Mouse (Mus musculus) embryonic facial prominence, embryonic 15.5 days (tissue): ENCODE data around the gene Stat2. TPM values are rescaled to one million over a fixed set of nuclear protein-coding genes. Genes with fewer than 3 reads are reported as not detected.
"Not testable (repeated sequence)": the region's sequence is repeated elsewhere in the genome, so short reads cannot be mapped to it uniquely, and the experiment has no call there.

Experiments
- ATAC-seq: fragments of 200-750 bp; cut with Nextera tagmentation; 2 replicates; pipeline ENCODE4 v1.8.0; 2017; ENCODE audit warnings: low read depth, moderate TSS enrichment; ENCODE audit not compliant: insufficient number of reproducible peaks, low FRiP score, low TSS enrichment
- H3K27ac ChIP-seq: fragments of 300-500 bp; sonication (generic); replicated peaks from 2 replicates; pipeline ENCODE4 v1.5.1; 2015; ENCODE audit warnings: mild to moderate bottlenecking, inconsistent platforms
- H3K27me3 ChIP-seq: fragments of 300-500 bp; sonication (generic); 2 replicates; pipeline ENCODE4 v1.6.1; 2015; ENCODE audit warnings: inconsistent platforms
- H3K36me3 ChIP-seq: fragments of 300-500 bp; sonication (generic); 2 replicates; pipeline ENCODE4 v1.6.1; 2015; ENCODE audit warnings: mild to moderate bottlenecking, inconsistent platforms
- H3K4me1 ChIP-seq: fragments of 300-500 bp; sonication (generic); 2 replicates; pipeline ENCODE4 v1.6.1; 2015; ENCODE audit warnings: inconsistent platforms
- H3K4me2 ChIP-seq: fragments of 300-500 bp; sonication (generic); replicated peaks from 2 replicates; pipeline ENCODE4 v1.6.1; 2015; ENCODE audit warnings: mild to moderate bottlenecking, inconsistent platforms
- H3K4me3 ChIP-seq: fragments of 300-500 bp; sonication (generic); replicated peaks from 2 replicates; pipeline ENCODE4 v1.5.1; 2015; ENCODE audit warnings: mild to moderate bottlenecking, inconsistent platforms
- H3K9ac ChIP-seq: fragments of 300-500 bp; sonication (generic); 2 replicates; pipeline ENCODE4 v1.6.1; 2015; ENCODE audit warnings: inconsistent platforms
- H3K9me3 ChIP-seq: fragments of 300-500 bp; sonication (generic); replicated peaks from 2 replicates; pipeline ENCODE4 v1.6.1; 2016; ENCODE audit warnings: inconsistent platforms
- WGBS: fragments of 180-500 bp; shearing (Covaris S2); methylation state at CpG from one replicate; pipeline ENCODE4 v1.1.7; 2015; 5-methylcytosine and 5-hydroxymethylcytosine counted together
- polyA plus RNA-seq: library from polyadenylated mRNA; unstranded; fragments of >200 nt; fragmentation: Nextera tagmentation; extraction: Ambion mirVana; gene quantifications from 2 replicates; pipeline ENCODE4 v1.2.1, GENCODE M21; 2015

The Stat2 gene
- polyA plus RNA-seq, 1 experiment from 2014 or later = 17.0 TPM

DNA sequence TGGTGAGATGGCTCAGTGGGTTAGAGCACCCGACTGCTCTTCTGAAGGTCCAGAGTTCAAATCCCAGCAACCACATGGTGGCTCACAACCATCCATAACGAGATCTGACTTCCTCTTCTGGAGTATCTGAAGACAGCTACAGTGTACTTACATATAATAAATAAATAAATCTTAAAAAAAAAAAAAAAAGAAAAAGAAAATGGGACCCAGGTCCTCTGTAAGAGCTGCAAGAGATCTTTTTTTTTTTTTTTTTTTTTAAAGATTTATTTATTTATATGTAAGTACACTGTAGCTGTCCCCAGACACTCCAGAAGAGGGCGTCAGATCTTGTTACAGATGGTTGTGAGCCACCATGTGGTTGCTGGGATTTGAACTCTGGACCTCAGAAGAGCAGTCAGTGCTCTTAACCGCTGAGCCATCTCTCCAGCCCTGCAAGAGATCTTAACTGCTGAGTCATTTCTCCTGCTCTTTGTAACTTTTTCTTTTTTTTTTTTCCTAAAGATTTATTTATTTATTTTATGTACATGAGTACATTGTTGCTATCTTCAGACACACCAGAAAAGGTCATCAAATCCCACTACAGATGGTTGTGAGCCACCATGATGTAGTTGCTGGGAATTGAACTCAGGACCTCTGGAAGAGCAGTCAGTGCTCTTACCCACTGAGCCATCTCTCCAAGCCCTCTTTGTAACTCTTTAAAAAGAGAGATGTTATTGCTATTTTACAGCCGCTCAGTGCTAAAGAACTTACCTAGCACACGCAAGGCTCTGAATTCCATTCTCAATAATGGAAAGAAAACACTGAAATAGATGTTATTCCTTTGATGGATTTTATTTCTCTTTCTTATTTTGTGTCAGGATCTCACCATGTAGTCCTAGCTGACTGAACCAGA is 62.2 kb downstream of the Stat2 start:
- H3K4me3 ChIP-seq, H3K27me3 ChIP-seq, H3K27ac ChIP-seq, H3K4me1 ChIP-seq, H3K9ac ChIP-seq, H3K9me3 ChIP-seq, ATAC-seq, H3K4me2 ChIP-seq: not testable (repeated sequence)
- peaks cover 15% of the 10 kb centered on the region for H3K36me3 ChIP-seq
- WGBS = 82% methylated on average over 6 of the region's 6 CpGs

DNA sequence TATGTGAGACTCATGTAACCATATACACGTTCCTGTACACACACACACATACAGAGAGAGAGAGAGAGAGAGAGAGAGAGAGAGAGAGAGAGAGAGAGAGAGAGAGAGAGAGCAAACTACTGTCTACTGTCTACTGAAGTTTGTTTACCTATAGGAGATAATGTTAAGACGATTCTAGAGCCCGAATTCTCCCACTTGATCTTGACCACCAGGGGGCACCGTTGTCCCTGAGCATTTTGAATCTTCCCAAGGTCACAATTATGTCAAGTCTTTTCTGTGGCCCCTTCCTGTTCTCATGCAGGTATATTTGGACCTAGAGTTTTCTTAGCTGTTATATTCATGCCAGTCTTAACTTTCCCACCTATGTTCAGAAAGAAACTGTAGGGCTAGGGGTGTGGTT is 65.2 kb downstream of the Stat2 start:
- Histone ChIP-seq H3K36me3 (no peaks in the 10 kb centered on the region), H3K27me3 (no peaks in the 10 kb centered on the region), H3K9me3 (no peaks in the 10 kb centered on the region), H3K4me3 (no peak overlapping the region), H3K4me2 (no peak overlapping the region), H3K27ac (no peak overlapping the region), H3K9ac (no peak overlapping the region), H3K4me1 (peaks cover 18% of the 10 kb centered on the region)
- ATAC-seq = no peak
- 6% methylated on average over 4 of the region's 4 CpGs for WGBS

DNA sequence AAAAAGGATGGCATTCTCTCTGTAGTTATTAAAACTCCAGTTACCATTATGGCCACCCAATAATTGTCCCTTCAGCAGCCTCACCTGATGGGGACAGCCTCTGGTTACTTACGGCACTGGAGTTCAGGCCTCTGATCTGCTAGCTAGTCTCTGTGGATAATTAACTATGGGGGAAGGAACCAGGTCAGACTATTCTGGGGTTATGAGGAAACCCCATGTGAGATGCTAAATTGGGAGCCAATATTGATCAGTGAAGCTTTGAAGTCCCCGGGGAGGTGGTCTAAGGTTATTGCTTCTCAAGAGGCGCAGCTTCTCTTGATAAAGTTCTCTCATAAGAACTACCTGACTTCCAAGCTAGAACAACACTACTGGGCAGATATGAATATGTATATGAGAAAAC is 65.8 kb downstream of the Stat2 start:
- Histone ChIP-seq H3K27ac (no peak overlapping the region), H3K27me3 (no peaks in the 10 kb centered on the region), H3K4me2 (no peak overlapping the region), H3K4me1 (peaks cover 18% of the 10 kb centered on the region), H3K9me3 (no peaks in the 10 kb centered on the region), H3K36me3 (no peaks in the 10 kb centered on the region), H3K4me3 (no peak overlapping the region), H3K9ac (no peak overlapping the region)
- 90% methylated on average over 3 of the region's 3 CpGs for WGBS
- ATAC-seq = no peak

DNA sequence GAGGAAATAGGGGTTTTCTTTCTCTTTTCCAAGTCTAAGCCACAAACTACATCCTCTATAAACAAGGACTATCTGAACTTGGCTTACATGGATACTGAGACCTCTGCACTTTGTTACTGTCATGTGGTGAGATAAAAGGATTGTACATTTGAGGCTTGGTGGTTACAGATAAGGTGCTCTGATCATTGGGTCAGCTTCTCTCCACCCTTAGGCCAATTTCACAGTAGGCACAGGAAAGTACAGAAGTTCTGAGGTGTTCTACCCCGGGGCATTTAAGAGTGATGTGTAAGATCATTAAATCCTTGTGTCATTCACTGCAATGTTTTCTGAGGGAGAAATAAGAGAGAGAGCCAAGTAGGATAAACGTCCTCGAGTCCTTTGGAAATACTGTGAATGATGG is 66.2 kb downstream of the Stat2 start:
- ATAC-seq = no peak
- Histone ChIP-seq H3K27ac (peak overlapping the region; percentile 84; the same call in 1 of the 2 replicates), H3K9ac (no peak overlapping the region)

DNA sequence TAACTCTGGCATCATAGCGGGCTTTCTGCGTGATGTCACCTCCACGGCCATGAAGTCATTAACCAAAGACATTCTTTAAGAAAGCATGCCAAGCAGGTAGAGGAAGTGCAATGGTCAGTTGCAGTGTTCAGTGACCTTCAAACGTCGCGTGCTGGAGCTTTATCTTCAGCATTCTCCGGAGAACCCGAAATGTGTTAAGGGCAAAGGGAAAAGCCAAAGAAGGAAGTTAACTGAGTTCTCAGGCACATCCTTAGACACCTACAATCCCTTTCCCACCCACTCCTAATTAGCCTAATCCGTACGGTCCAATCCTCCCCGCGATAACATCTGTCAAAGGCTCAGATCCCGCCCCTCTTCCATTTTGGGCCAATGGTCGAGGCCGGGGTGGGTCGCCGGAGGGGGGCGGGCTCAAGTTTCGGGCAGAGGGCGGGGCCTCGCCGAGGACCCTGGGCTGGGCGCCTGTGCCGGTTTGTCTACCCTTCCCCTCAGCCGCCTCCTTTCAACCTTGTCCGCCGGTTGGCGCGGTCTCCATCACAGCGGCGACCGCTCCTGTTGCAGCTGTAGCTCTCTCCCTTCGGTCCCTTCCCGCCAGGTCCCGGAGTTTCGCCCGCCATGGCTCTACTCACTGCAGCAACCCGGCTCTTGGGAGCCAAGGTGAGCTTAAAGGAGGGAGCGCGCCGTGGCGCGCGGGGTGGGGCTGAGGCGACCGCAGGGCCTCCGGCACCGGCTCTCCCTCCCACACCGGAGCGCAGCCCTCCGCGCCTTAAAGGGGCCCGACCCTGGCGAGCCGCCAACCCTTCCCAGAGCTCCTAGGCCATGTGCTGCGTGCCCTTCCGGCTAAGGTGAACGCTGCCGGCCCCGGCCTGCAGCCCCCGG is 67.2 kb downstream of the Stat2 start, which contains the start of gene Cs:
TSS of gene Cs (plus strand) at position 429 of the 876 bp plus-strand sequence.
- peak within 1 kb of the TSS; percentile 77 for H3K4me2 ChIP-seq
- peak within 1 kb of the TSS; percentile 98 for H3K4me3 ChIP-seq
- no peaks in the 10 kb centered on the region for H3K27me3 ChIP-seq
- H3K9me3 ChIP-seq = no peaks in the 10 kb centered on the region
- peak within 1 kb of the TSS; percentile 94 for H3K27ac ChIP-seq
- WGBS = under 1% methylated on average over 61 of the region's 61 CpGs
- ATAC-seq = peak; percentile 99
- peak within 1 kb of the TSS; percentile 96 for H3K9ac ChIP-seq
- no peaks in the 10 kb centered on the region for H3K36me3 ChIP-seq
- H3K4me1 ChIP-seq = peaks cover 18% of the 10 kb centered on the region

More for the DNA sequence above, 66.2 kb downstream of the Stat2 start:
- peaks cover 18% of the 10 kb centered on the region for H3K4me1 ChIP-seq
- 78% methylated on average over 3 of the region's 3 CpGs for WGBS
- H3K36me3 ChIP-seq = no peaks in the 10 kb centered on the region
- H3K27me3 ChIP-seq = no peaks in the 10 kb centered on the region
- no peaks in the 10 kb centered on the region for H3K9me3 ChIP-seq
- H3K4me2 ChIP-seq = peak overlapping the region; percentile 77
- peak overlapping the region; percentile 98 for H3K4me3 ChIP-seq

DNA sequence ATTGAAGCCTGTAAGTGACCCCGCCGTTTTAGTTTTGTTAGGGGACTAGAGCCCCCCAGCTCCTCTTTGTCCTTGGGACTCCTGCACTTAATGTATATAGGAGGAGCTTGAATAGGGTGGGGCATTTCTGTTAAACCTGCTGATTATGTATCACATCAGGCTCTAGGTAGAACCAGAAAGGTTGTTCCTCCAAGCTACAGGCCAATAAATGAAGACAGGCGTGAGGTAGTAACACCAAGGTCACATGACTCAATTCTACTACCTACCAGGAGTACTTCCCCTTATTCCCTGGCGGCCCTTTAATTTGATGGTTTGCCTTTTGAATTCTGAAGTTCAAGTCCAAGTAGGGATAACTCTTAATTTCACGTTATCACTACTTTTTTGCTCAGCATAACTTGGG is 68.1 kb downstream of the Stat2 start:
- ATAC-seq = no peak
- peak overlapping the region; percentile 96 for H3K9ac ChIP-seq
- H3K4me1 ChIP-seq = peaks cover 18% of the 10 kb centered on the region
- H3K27ac ChIP-seq = peak overlapping the region; percentile 94
- H3K9me3 ChIP-seq = no peaks in the 10 kb centered on the region
- H3K36me3 ChIP-seq = no peaks in the 10 kb centered on the region
- WGBS = 13% methylated on average over 5 of the region's 5 CpGs
- no peaks in the 10 kb centered on the region for H3K27me3 ChIP-seq
- peak overlapping the region; percentile 98 for H3K4me3 ChIP-seq
- H3K4me2 ChIP-seq = peak overlapping the region; percentile 77

DNA sequence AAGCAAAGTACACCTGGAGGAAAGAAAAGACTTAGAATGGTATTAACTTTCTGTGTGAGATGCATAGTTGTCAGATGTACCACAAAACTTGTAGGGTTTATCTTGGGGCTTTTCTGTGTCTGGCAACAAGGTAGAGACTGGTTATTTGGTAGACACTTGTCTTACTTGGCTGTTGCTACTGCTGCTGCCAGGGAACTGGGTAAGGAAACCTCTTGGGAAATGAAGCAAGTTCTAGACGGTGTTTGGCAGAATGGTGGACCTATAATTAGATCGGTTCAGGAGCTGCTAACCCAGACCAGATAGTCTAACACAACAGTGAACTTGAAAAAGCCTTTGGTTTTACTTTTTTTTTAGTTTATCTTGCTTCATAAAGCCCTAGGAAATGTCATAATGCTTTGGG is 68.6 kb downstream of the Stat2 start:
- WGBS = 50% methylated on average over 2 of the region's 2 CpGs
- Histone ChIP-seq H3K4me2 (peak overlapping the region; percentile 77), H3K4me3 (peak overlapping the region; percentile 98), H3K9ac (no peak overlapping the region), H3K9me3 (no peaks in the 10 kb centered on the region), H3K4me1 (peaks cover 18% of the 10 kb centered on the region), H3K27ac (no peak overlapping the region; the same call in 1 of the 2 replicates), H3K27me3 (no peaks in the 10 kb centered on the region), H3K36me3 (no peaks in the 10 kb centered on the region)
- no peak for ATAC-seq

DNA sequence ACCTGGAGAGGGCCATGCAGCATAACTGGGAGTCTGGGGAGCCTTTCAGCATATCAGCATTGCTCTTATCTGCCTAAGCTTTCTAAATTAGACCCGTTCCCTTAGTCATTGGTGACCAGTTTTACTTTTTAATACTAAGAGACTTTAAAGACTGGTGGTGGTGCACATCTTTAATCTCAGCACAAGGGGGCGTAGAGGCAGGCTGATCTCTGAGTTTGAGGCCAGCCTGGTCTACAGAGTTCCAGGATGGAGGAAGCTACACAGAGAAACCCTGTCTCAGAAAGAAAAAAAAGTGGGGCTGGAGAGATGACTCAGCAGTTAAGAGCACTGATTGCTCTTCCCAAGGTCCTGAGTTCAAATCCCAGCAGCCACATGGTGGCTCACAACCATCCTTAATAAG is 69.9 kb downstream of the Stat2 start:
- H3K27me3 ChIP-seq = no peaks in the 10 kb centered on the region
- no peaks in the 10 kb centered on the region for H3K36me3 ChIP-seq
- no peak overlapping the region for H3K4me3 ChIP-seq
- H3K9me3 ChIP-seq = no peaks in the 10 kb centered on the region
- H3K9ac ChIP-seq = no peak overlapping the region
- H3K4me2 ChIP-seq = no peak overlapping the region
- 81% methylated on average over 2 of the region's 2 CpGs for WGBS
- no peak for ATAC-seq
- H3K4me1 ChIP-seq = peaks cover 27% of the 10 kb centered on the region
- H3K27ac ChIP-seq = no peak overlapping the region

Other genes with a start within 250 kb of the Stat2 start
- 690 and 754 TPM in 2 replicates for gene Naca, start 235.0 kb upstream of the Stat2 start, polyA plus RNA-seq
- 453 and 461 TPM in 2 replicates for gene Ptges3, start 211.6 kb upstream of the Stat2 start, polyA plus RNA-seq
- 1,910 and 2,016 TPM in 2 replicates for gene Atp5b, start 187.3 kb upstream of the Stat2 start, polyA plus RNA-seq
- gene Baz2a, start 179.0 kb upstream of the Stat2 start, polyA plus RNA-seq = 11.0 and 12.2 TPM in 2 replicates
- gene Rbms2, start 90.3 kb upstream of the Stat2 start, polyA plus RNA-seq = 40.1 and 41.6 TPM in 2 replicates
- 2.0 and 2.5 TPM in 2 replicates for gene Gls2, start 76.1 kb upstream of the Stat2 start, polyA plus RNA-seq
- 30.8 TPM in 2 replicates for gene Spryd4, start 58.8 kb upstream of the Stat2 start, polyA plus RNA-seq
- gene Mip, start 44.7 kb upstream of the Stat2 start, polyA plus RNA-seq = 0.23 and 0.28 TPM in 2 replicates
- 43.8 and 48.1 TPM in 2 replicates for gene Timeless, start 38.5 kb upstream of the Stat2 start, polyA plus RNA-seq
- gene Apon, start 16.5 kb upstream of the Stat2 start, polyA plus RNA-seq = 0.27 TPM in 1 of 2 replicates, not detected in the other
- not detected in 2 replicates for gene Apof, start 1.9 kb upstream of the Stat2 start, polyA plus RNA-seq
- 0.35 TPM in 1 of 2 replicates, not detected in the other for gene Il23a, start 28.2 kb downstream of the Stat2 start, polyA plus RNA-seq
- gene Pan2, start 32.8 kb downstream of the Stat2 start, polyA plus RNA-seq = 27.6 and 32.0 TPM in 2 replicates
- 319 and 363 TPM in 2 replicates for gene Cnpy2, start 51.9 kb downstream of the Stat2 start, polyA plus RNA-seq
- 164 and 180 TPM in 2 replicates for gene Cs, start 67.2 kb downstream of the Stat2 start, polyA plus RNA-seq
- gene Coq10a, start 98.4 kb downstream of the Stat2 start, polyA plus RNA-seq = 19.4 and 20.4 TPM in 2 replicates
- 11.0 and 12.1 TPM in 2 replicates for gene Ankrd52, start 106.6 kb downstream of the Stat2 start, polyA plus RNA-seq
- gene Slc39a5, start 130.7 kb downstream of the Stat2 start, polyA plus RNA-seq = 0.13 TPM in 1 of 2 replicates, not detected in the other
- gene Nabp2, start 140.9 kb downstream of the Stat2 start, polyA plus RNA-seq = 66.2 and 75.7 TPM in 2 replicates
- 44.0 and 45.0 TPM in 2 replicates for gene Rnf41, start 141.1 kb downstream of the Stat2 start, polyA plus RNA-seq
- 85.2 and 93.6 TPM in 2 replicates for gene Smarcc2, start 188.7 kb downstream of the Stat2 start, polyA plus RNA-seq
- gene Myl6, start 223.6 kb downstream of the Stat2 start, polyA plus RNA-seq = 1,219 and 1,296 TPM in 2 replicates
- 5.0 and 6.9 TPM in 2 replicates for gene Myl6b, start 228.1 kb downstream of the Stat2 start, polyA plus RNA-seq